Mouse (Mus musculus) layer of hippocampus, postnatal 25 days (tissue): Measurements from ENCODE around the gene Olfr713. TPM values are rescaled to one million over a fixed set of nuclear protein-coding genes. Genes with fewer than 3 reads are reported as not detected.

Source experiments
- DNase-seq, 2 experiments: peaks; one replicate each; pipeline ENCODE4 v3.0.0; 2022; ENCODE audit warnings: mixed read lengths in 2 of 2, low spot score in 1 of 2; ENCODE audit errors: extremely low spot score in 1 of 2
- total RNA-seq, 2 experiments: library from RNA; stranded (reverse); gene quantifications; 2 replicates each; pipeline ENCODE4 v1.2.3; 2021

The Olfr713 gene
- total RNA-seq, result not detected

DNA sequence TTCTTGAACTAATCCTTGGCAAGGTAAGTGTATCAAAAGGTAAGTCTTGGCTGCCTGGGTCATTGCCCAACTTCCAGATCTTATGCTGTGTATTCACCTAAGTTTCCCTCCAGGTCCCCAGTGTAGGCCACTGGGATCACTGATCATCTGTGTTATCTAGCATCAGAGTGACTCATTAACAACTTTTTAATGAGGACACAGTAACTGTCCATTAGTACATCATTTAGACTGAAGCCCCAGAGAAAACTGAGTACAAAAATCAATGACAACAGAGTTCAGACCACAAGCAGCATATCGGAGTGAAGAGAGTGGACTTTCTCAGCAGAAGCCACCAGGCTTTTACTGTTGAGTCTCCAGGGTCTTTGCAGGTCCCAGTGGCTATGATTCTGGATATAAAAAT is at the start of gene Olfr713:
Olfr713 (plus strand) TSS at position 301 of the 400 bp plus-strand sequence.
- DNase-seq, result no peak

GRCm38 (mm10) chr7:106985236-106985635 is 45.7 kb upstream of the Olfr713 start:
- no peak for DNase-seq

GRCm38 (mm10) chr7:107000798-107001197 is 30.2 kb upstream of the Olfr713 start:
- DNase-seq, result no peak

DNA sequence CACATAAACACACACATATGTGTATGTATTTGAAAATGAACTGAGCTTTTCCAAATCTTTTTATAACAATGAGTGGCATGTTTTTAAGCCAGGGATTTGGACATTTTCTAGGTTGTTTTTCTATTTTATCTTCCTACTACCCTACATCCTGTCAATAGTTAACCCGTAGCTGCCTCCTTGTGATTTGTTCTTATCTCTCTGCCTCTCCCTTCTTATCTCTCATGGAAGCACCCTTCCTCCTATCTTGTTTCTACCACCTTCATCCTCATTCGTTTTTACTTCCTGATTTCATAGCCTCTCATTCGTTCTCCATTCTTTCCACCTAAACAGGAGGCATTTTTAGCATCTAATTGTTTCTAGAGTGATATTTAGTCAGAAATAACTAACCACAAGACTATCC is 26.8 kb upstream of the Olfr713 start:
- DNase-seq, result no peak

DNA sequence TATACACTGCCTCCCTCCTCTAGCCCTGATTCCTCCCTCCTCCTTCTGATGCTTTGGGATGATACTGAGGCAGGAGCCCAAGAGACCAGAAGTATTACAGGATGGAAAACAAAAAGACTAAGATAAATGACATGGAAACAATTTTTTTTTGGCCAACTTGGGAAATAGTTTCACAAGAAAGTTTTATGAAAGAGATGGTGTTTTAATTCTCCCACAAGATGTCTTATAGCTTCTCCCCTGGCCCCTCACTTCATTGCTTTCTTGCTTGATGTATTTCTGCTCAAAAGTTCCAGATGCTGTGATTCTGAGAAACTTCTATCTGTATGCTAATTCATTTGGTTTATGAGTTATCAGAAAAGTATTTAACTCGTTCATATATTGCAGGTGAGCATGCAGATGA is 25.0 kb upstream of the Olfr713 start, which contains the start of gene Olfr2:
Olfr2 (minus strand) TSS at position 101 of the 400 bp plus-strand sequence.
- no peak for DNase-seq

- DNase-seq, result no peak
These were observed 9.1 kb downstream of the Olfr713 start for GRCm38 (mm10) chr7:107039934-107040563.

DNA sequence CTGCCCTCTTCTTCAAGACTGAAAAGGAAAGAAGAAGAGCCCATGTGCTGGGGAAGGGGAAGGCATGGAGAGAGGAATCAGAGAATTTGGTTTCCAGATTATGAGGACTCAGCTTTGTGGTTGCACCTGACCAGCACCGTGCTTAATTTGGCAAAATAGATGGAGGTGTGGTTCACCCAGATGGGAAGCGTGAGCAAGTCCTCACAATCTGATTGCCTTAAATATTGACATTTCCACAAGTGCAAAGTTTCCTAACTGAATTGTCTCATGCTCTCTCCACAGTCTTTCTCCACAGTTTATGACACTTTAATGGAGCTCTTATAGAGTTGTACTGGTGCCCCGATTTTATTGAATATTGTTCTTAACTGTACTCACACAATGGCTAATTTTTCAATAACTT is 12.2 kb downstream of the Olfr713 start:
- DNase-seq, result no peak

GRCm38 (mm10) chr7:107044407-107044806 is 13.4 kb downstream of the Olfr713 start:
- no peak for DNase-seq

GRCm38 (mm10) chr7:107045833-107046232 is 14.9 kb downstream of the Olfr713 start:
- DNase-seq, result peak in 1 of 2 experiments; percentile 56

- DNase-seq, result no peak
These were observed 16.6 kb downstream of the Olfr713 start for GRCm38 (mm10) chr7:107047578-107047977.

GRCm38 (mm10) chr7:107070681-107071080 is 39.7 kb downstream of the Olfr713 start, which contains the start of gene Olfr714:
Gene Olfr714, plus strand, starts transcription at chr7:107070981.
- no peak for DNase-seq

Other genes starting within 250 kb of the Olfr713 start
- not detected for gene Olfr699, start 238.0 kb upstream of the Olfr713 start, total RNA-seq
- not detected for gene Olfr700, start 222.3 kb upstream of the Olfr713 start, total RNA-seq
- gene Olfr701, start 217.0 kb upstream of the Olfr713 start, total RNA-seq, result not detected
- gene Olfr702, start 197.3 kb upstream of the Olfr713 start, total RNA-seq, result not detected
- gene Olfr703, start 187.8 kb upstream of the Olfr713 start, total RNA-seq, result not detected
- not detected for gene Olfr704, start 168.0 kb upstream of the Olfr713 start, total RNA-seq
- not detected for gene Olfr705, start 154.3 kb upstream of the Olfr713 start, total RNA-seq
- not detected for gene Olfr706, start 143.0 kb upstream of the Olfr713 start, total RNA-seq
- not detected for gene Olfr707, start 129.9 kb upstream of the Olfr713 start, total RNA-seq
- gene Olfr1532-ps1, start 123.2 kb upstream of the Olfr713 start, total RNA-seq, result not detected
- gene Olfr709-ps1, start 99.0 kb upstream of the Olfr713 start, total RNA-seq, result not detected
- not detected for gene Olfr710, start 82.9 kb upstream of the Olfr713 start, total RNA-seq
- gene Olfr6, start 67.2 kb upstream of the Olfr713 start, total RNA-seq, result under 1 TPM; 0.07 to 0.10 TPM
- not detected for gene Olfr711, start 55.7 kb upstream of the Olfr713 start, total RNA-seq
- gene Olfr2, start 25.1 kb upstream of the Olfr713 start, total RNA-seq, result not detected
- gene Olfr714, start 39.8 kb downstream of the Olfr713 start, total RNA-seq, result not detected
- gene Olfr17, start 62.0 kb downstream of the Olfr713 start, total RNA-seq, result not detected
- gene Olfr715b, start 79.2 kb downstream of the Olfr713 start, total RNA-seq, result not detected
- gene Olfr715, start 99.9 kb downstream of the Olfr713 start, total RNA-seq, result not detected
- not detected for gene Olfr716, start 107.2 kb downstream of the Olfr713 start, total RNA-seq
- not detected for gene Nlrp14, start 135.8 kb downstream of the Olfr713 start, total RNA-seq
- gene Rbmxl2, start 178.3 kb downstream of the Olfr713 start, total RNA-seq, result not detected